Mouse (Mus musculus): ENCODE measurements around the gene Trpv6. TPM values are rescaled to one million over a fixed set of nuclear protein-coding genes. Genes with fewer than 3 reads are reported as not detected.

Gene Trpv6
- polyA plus RNA-seq, 1 experiment from 2014 or later: 1.5 TPM

DNA sequence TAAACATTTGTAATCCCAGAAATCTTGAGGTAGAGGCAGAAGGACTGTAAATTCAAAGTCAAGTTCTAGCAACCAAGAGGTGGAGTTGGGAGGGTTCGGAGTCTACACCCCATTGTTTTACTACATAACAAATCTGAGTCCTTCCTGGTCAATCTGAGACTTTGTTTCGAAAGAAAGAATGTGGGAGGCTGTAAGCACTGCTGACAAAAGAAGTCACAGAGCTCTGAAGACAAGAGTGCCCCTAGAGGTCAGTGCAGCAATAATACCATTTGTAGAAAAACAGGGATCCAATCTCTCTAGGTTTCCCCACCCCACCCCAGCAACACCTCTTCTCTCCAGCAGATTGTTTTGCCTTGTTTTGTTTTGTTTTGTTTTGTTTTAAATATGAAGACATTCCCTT is 26.1 kb upstream of the Trpv6 start:
- peak; percentile 39 for DNase-seq
- H3K9ac ChIP-seq: no peak overlapping the region
- no peak overlapping the region for H3K27ac ChIP-seq (ENCODE audit: low read depth)
- WGBS: 41% methylated on average over 2 of the region's 2 CpGs
- H3K4me3 ChIP-seq (ENCODE audit: low read depth, low read length): no peak overlapping the region
- no peak for ATAC-seq (ENCODE audit: insufficient read depth)
- no peak overlapping the region for H3K4me2 ChIP-seq
- no peaks in the 10 kb centered on the region for H3K36me3 ChIP-seq (ENCODE audit: insufficient read depth)
- no peaks in the 10 kb centered on the region for H3K27me3 ChIP-seq (ENCODE audit: insufficient read depth, low read length)
- H3K4me1 ChIP-seq (ENCODE audit: insufficient read depth): no peaks in the 10 kb centered on the region
- peak; percentile 47 for TF ChIP-seq CTCF (IDR thresholded peaks at IDR 0.05; ENCODE audit: low read depth)
- no peaks in the 10 kb centered on the region for H3K9me3 ChIP-seq (ENCODE audit: low read depth, low read length)

DNA sequence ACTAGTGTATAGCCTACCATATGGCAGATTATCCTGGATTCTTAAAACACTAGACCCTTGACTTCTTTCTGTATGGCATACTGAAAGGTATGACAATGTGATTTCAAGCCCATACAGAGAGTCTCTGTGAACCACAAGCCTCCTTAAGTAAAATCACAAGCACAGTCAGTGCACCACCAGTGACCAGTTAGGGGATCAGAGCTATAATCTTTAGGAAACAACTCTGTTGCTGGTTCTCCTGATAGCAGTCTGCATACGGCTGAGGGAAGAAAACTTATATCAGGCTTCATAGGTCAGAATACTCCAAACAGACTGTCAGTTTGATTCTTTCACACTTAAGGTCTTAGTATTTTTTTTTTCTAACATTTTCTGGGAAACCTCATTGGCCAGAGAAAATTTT is 22.3 kb upstream of the Trpv6 start:
- Histone ChIP-seq H3K9ac (no peak overlapping the region), H3K36me3 (ENCODE audit: insufficient read depth) (no peaks in the 10 kb centered on the region), H3K27me3 (ENCODE audit: insufficient read depth, low read length) (no peaks in the 10 kb centered on the region), H3K27ac (ENCODE audit: low read depth) (no peak overlapping the region), H3K4me2 (no peak overlapping the region), H3K9me3 (ENCODE audit: low read depth, low read length) (no peaks in the 10 kb centered on the region), H3K4me1 (ENCODE audit: insufficient read depth) (no peaks in the 10 kb centered on the region), H3K4me3 (ENCODE audit: low read depth, low read length) (no peak overlapping the region)
- WGBS: 34% methylated on average over 1 of the region's 1 CpGs
- DNase-seq (no peak), ATAC-seq (ENCODE audit: insufficient read depth) (no peak)
- no peak for TF ChIP-seq CTCF (IDR thresholded peaks at IDR 0.05; ENCODE audit: low read depth)

DNA sequence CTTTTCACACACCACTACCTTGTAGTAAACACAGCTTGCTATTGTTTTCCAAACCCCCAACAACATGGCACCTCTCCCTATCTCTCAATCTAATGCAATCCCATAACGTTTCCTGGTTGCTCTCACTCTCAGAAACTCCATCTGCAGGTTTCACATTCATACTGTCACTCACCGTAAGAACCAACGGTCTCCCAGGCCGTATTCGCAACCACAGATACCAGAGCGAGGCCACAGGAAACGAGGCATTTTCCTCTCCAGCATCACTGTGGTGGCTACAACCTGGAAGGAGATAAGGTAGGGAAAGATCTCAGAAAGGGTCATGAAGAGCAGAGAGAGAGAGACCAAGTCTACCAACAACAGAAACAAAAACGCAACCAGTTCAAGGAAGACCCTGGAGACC is 18.4 kb upstream of the Trpv6 start:
- 77% methylated on average over 8 of the region's 8 CpGs for WGBS
- TF ChIP-seq CTCF (IDR thresholded peaks at IDR 0.05; ENCODE audit: low read depth): no peak
- no peaks in the 10 kb centered on the region for H3K27me3 ChIP-seq (ENCODE audit: insufficient read depth, low read length)

DNA sequence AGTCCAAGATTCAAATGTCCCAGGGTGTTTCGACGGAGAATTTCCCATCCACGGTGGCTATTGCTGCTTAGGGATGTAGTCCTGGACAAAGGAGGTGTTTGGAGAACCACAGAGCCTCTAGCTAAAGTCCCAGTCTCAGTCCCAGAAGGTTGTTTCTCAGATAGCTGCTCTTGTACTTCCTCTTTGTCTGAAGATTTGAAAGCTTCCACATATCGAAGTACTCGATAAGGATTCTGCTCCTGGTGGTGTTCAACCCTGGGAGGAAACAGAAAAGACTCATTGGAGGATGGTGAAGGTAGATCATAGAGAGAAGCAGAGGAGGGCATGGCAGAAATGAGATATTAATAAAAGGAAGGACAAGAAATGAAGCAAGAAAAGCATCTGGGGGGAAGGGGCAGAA is 17.0 kb upstream of the Trpv6 start:
- Histone ChIP-seq H3K4me1 (ENCODE audit: insufficient read depth) (no peaks in the 10 kb centered on the region), H3K9ac (no peak overlapping the region), H3K36me3 (ENCODE audit: insufficient read depth) (no peaks in the 10 kb centered on the region), H3K4me3 (ENCODE audit: low read depth, low read length) (no peak overlapping the region), H3K27me3 (ENCODE audit: insufficient read depth, low read length) (no peaks in the 10 kb centered on the region), H3K27ac (ENCODE audit: low read depth) (no peak overlapping the region), H3K4me2 (no peak overlapping the region), H3K9me3 (ENCODE audit: low read depth, low read length) (no peaks in the 10 kb centered on the region)
- WGBS: 90% methylated on average over 5 of the region's 5 CpGs
- ATAC-seq (ENCODE audit: insufficient read depth): no peak
- TF ChIP-seq CTCF (IDR thresholded peaks at IDR 0.05; ENCODE audit: low read depth): no peak
- no peak for DNase-seq

More for the DNA sequence above, 18.4 kb upstream of the Trpv6 start:
- no peak overlapping the region for H3K27ac ChIP-seq (ENCODE audit: low read depth)
- no peaks in the 10 kb centered on the region for H3K36me3 ChIP-seq (ENCODE audit: insufficient read depth)
- no peak overlapping the region for H3K4me2 ChIP-seq
- no peaks in the 10 kb centered on the region for H3K4me1 ChIP-seq (ENCODE audit: insufficient read depth)
- H3K9ac ChIP-seq: no peak overlapping the region
- ATAC-seq (ENCODE audit: insufficient read depth) (no peak), DNase-seq (no peak)
- no peak overlapping the region for H3K4me3 ChIP-seq (ENCODE audit: low read depth, low read length)
- no peaks in the 10 kb centered on the region for H3K9me3 ChIP-seq (ENCODE audit: low read depth, low read length)

DNA sequence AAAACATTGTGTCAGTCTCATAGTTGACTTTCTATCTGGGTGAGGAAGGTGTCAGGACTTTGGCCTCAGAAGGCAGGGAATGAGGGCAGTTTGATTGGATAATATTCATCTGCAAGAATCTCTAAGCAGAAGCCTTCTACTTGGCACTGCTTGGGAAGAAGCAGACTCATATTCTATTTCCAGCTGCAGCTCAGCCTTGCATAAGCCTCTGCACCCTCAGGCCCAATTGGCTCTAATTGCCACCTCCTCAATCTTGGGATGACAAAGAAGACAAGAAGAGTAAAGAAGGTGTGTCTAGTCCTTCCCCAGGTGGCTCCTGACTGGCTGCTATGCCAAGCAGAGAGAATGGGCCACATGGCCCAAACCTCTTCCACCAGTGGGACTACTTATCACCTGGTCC is 10.5 kb upstream of the Trpv6 start:
- H3K27me3 ChIP-seq (ENCODE audit: insufficient read depth, low read length): no peaks in the 10 kb centered on the region
- no peak overlapping the region for H3K4me3 ChIP-seq (ENCODE audit: low read depth, low read length)
- no peak overlapping the region for H3K4me2 ChIP-seq
- H3K9me3 ChIP-seq (ENCODE audit: low read depth, low read length): no peaks in the 10 kb centered on the region
- no peak for DNase-seq
- H3K9ac ChIP-seq: no peak overlapping the region
- no peaks in the 10 kb centered on the region for H3K36me3 ChIP-seq (ENCODE audit: insufficient read depth)
- no peak overlapping the region for H3K27ac ChIP-seq (ENCODE audit: low read depth)
- ATAC-seq (ENCODE audit: insufficient read depth): no peak
- H3K4me1 ChIP-seq (ENCODE audit: insufficient read depth): no peaks in the 10 kb centered on the region
- TF ChIP-seq CTCF (IDR thresholded peaks at IDR 0.05; ENCODE audit: low read depth): no peak

DNA sequence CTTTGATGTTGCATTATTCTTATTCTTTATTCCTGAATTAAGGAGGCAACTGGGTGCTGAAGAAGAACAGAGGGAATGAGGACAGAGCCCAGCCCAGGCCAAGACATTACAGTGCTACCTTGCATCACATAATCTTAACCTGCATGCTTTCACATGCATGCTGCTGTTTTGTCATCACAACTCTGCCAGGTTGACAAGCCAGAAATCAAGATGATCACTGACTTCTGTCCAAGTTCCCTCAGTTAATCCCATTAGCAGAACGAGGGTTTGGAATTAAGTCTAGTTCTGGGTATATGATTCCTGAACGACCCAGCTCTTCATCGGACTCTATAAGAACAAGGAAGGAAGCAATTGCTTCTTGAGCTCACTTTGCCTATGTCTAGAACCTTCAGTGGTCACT is 10.0 kb upstream of the Trpv6 start:
- DNase-seq (no peak), ATAC-seq (ENCODE audit: insufficient read depth) (no peak)
- Histone ChIP-seq H3K9ac (no peak overlapping the region), H3K36me3 (ENCODE audit: insufficient read depth) (no peaks in the 10 kb centered on the region), H3K4me1 (ENCODE audit: insufficient read depth) (no peaks in the 10 kb centered on the region), H3K4me2 (no peak overlapping the region), H3K27me3 (ENCODE audit: insufficient read depth, low read length) (no peaks in the 10 kb centered on the region), H3K27ac (ENCODE audit: low read depth) (no peak overlapping the region), H3K4me3 (ENCODE audit: low read depth, low read length) (no peak overlapping the region), H3K9me3 (ENCODE audit: low read depth, low read length) (no peaks in the 10 kb centered on the region)
- no peak for TF ChIP-seq CTCF (IDR thresholded peaks at IDR 0.05; ENCODE audit: low read depth)
- WGBS: 89% methylated on average over 3 of the region's 3 CpGs

DNA sequence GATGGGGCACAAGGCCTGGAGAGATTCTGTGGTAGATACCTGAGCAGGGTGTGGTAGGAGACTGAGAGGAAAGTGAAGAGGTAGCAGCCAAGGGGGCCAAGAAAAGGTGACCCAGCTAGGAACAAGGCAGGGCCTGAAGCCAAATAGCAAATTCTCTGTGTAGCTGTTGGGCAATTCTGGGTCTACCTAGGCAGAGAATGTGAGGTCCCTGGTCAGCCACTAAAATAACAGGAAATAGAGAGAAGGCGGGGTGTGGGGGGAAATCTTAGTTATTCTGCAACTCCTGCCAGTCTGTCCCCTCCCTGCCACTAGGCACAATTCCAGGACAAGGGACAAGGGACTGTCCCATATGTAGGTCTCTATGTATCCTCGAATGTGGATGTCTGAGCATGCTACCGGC is 7.0 kb upstream of the Trpv6 start:
- TF ChIP-seq CTCF (IDR thresholded peaks at IDR 0.05; ENCODE audit: low read depth): no peak
- no peaks in the 10 kb centered on the region for H3K4me1 ChIP-seq (ENCODE audit: insufficient read depth)
- no peaks in the 10 kb centered on the region for H3K36me3 ChIP-seq (ENCODE audit: insufficient read depth)
- ATAC-seq (ENCODE audit: insufficient read depth): no peak
- no peak overlapping the region for H3K27ac ChIP-seq (ENCODE audit: low read depth)
- WGBS: 90% methylated on average over 3 of the region's 3 CpGs
- no peaks in the 10 kb centered on the region for H3K27me3 ChIP-seq (ENCODE audit: insufficient read depth, low read length)
- H3K9me3 ChIP-seq (ENCODE audit: low read depth, low read length): no peaks in the 10 kb centered on the region
- no peak overlapping the region for H3K4me2 ChIP-seq
- no peak overlapping the region for H3K4me3 ChIP-seq (ENCODE audit: low read depth, low read length)
- no peak overlapping the region for H3K9ac ChIP-seq
- no peak for DNase-seq

DNA sequence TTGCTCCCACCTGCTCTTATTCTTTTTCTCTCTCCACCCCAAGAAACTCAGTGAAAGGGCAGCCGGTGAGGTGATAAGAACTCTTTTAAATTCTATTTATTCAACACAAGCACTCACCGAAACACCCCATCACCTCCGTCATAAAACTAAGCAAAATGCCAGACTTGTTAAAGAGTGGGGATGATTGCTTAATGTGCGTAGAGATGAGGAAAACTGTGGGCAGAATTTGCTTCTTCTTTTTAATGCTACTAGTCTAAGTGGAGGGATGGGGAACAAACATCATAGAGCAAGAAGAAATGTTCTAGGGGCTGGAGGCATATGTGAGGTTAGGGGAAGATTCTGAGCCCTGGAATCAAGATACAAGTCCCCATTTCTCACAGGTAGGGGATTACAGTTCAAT is 6.6 kb upstream of the Trpv6 start:
- Histone ChIP-seq H3K4me1 (ENCODE audit: insufficient read depth) (no peaks in the 10 kb centered on the region), H3K9ac (no peak overlapping the region), H3K27me3 (ENCODE audit: insufficient read depth, low read length) (no peaks in the 10 kb centered on the region), H3K4me2 (no peak overlapping the region), H3K36me3 (ENCODE audit: insufficient read depth) (no peaks in the 10 kb centered on the region), H3K4me3 (ENCODE audit: low read depth, low read length) (no peak overlapping the region), H3K27ac (ENCODE audit: low read depth) (no peak overlapping the region), H3K9me3 (ENCODE audit: low read depth, low read length) (no peaks in the 10 kb centered on the region)
- DNase-seq (no peak), ATAC-seq (ENCODE audit: insufficient read depth) (no peak)
- 54% methylated on average over 4 of the region's 4 CpGs for WGBS
- no peak for TF ChIP-seq CTCF (IDR thresholded peaks at IDR 0.05; ENCODE audit: low read depth)
